Mouse (Mus musculus) liver, adult 2 months (tissue): ENCODE measurements at regions not wholly inside any gene's neighbourhood (a gene's known extent, or its start where the extent isn't known, plus 50 kb on each side); places are given as distances from the start of the nearest gene placed in this dataset.

ENCODE experiments used
- CTCF ChIP-seq: fragments of 200-500 bp; IDR thresholded peaks from 2 replicates; pipeline ENCODE4 v1.5.1; 2011; ENCODE audit warnings: low read depth, low read length, control low read depth
- POLR2A ChIP-seq: fragments of 200-500 bp; IDR thresholded peaks from 2 replicates; pipeline ENCODE4 v1.6.1; 2011; ENCODE audit warnings: low read length, control low read depth; ENCODE audit not compliant: insufficient read depth; ENCODE audit errors: extremely low read depth

DNA sequence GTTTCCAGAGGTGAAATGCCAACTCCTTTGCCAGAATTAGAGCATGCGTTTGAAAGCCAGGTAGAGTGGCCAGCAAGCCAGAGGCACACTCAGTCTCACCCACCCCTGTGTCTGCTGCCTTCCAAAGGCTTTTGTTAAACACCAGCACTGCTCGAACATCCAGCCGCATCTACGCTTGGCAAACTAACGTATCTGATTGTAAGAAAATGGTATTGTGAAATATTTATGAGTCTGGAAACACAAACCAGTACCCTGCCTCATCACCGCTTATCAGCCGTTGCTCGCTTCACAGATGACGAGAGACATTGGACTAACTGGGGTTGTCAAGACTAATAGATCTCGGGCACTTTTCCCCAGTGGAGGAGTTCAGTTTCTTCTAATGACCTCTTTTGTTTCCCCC, 287.3 kb downstream of the Rwdd3 start:
- TF ChIP-seq POLR2A (no peak), CTCF (no peak)
